ENCODE assay signal across 8 mouse cellular contexts in the genomic region with DNA sequence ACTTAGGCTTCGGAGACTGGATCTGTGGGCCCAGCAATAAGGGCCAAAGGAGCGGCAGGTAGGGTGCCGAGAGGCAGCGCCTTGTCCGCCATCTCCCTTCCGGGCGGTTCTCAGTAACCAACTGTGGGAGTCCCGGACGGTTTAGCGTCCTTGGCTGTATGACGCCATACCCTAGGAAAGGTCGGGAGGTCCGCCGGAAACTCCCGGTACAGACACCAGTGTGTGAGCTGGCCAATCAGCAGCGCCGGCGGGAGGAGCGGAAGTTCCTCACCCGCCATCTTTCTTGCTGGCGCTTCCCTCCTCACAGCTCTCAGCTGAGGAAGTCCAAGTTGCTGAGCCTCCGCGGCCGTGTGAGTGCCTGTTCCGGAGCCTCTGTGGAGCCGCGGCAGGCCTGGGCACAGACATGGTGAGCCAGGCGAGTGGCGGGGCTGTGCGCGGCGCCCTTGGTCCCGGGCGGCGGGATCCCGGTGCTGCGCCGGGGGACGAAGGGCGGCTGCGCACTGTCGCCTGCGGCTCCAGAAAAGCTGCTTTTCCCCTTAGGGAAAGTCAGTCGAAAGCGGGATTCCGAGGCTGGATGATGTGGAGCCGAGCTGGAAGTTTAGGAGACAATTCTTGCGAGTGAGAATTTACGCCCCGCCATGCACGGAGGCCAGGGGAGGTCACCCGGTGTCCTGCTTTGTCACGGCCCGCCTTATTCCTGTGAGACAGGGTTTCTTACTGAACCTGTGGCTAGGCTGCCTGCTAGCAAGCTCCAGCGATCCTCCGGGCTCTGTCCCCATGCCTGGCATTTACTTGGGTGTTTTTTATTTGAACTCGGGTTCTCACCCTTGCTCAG. TPM values are rescaled to one million over a fixed set of nuclear protein-coding genes. Genes with fewer than 3 reads are reported as not detected.
A peak's percentile ranks its signal among the peaks of the same experiment; 100 is the strongest.
DNase-seq lines count a peak whose midpoint lies in the region; ATAC-seq and TF ChIP-seq lines count a peak whose summit lies in the region.

No protein-coding gene starts in this region.

- H3K4me3 ChIP-seq in gastrocnemius, adult 2 months: peak overlapping the region; percentile 97
- peak overlapping the region; percentile 78 for H3K4me3 ChIP-seq in hindbrain, postnatal 0 days (ENCODE audit: low read length)
- H3K4me3 ChIP-seq in left cerebral cortex, adult 2 months: peak overlapping the region; percentile 59

- H3K27ac ChIP-seq in gastrocnemius, adult 2 months: peak overlapping the region; percentile 95
- H3K27ac ChIP-seq in hindbrain, postnatal 0 days: peak overlapping the region; percentile 95
- H3K27ac ChIP-seq in left cerebral cortex, adult 2 months: peak overlapping the region; percentile 97

- WGBS in hindbrain, postnatal 0 days: under 1% methylated on average over 57 of the region's 57 CpGs

- no peaks in the 10 kb centered on the region for H3K4me1 ChIP-seq in hindbrain, postnatal 0 days (ENCODE audit: insufficient read depth, low read length)

- H3K9ac ChIP-seq in hindbrain, postnatal 0 days (replicated peaks; ENCODE audit: low read length): peak overlapping the region; percentile 83

- ATAC-seq in common myeloid progenitor, adult 5-6 weeks (replicated peaks; ENCODE audit: low read depth, poor library complexity, severe bottlenecking): peak; percentile 98
- ATAC-seq in hindbrain, postnatal 0 days: peak; percentile 100
- ATAC-seq in megakaryocyte, adult 5-6 weeks (ENCODE audit: poor library complexity, severe bottlenecking): peak; percentile 98

- no peaks in the 10 kb centered on the region for H3K9me3 ChIP-seq in hindbrain, postnatal 0 days (ENCODE audit: low read length)

- TF ChIP-seq CTCF in gastrocnemius, adult 2 months (IDR thresholded peaks at IDR 0.05): no peak
- no peak for TF ChIP-seq CTCF in hindbrain, postnatal 0 days (IDR thresholded peaks at IDR 0.05; ENCODE audit: low read depth)
- no peak for TF ChIP-seq CTCF in left cerebral cortex, adult 2 months (IDR thresholded peaks at IDR 0.05)

- no peaks in the 10 kb centered on the region for H3K27me3 ChIP-seq in hindbrain, postnatal 0 days (ENCODE audit: insufficient read depth, low read length)

- no peaks in the 10 kb centered on the region for H3K36me3 ChIP-seq in hindbrain, postnatal 0 days (ENCODE audit: insufficient read depth, low read length)

- DNase-seq in ZHBTc4 (ENCODE audit: low read depth, low spot score): peak; percentile 98
- DNase-seq in gastrocnemius, adult 2 months: peak; percentile 96
- DNase-seq in hindbrain, postnatal 0 days (ENCODE audit: low spot score): peak; percentile 96
- peak; percentile 93 to 94 for DNase-seq in left cerebral cortex, adult 2 months (ENCODE audit: extremely low spot score in 1 of 2, low spot score in 2 of 2)
- DNase-seq in right cerebral cortex, adult 2 months (ENCODE audit: low spot score in 2 of 2): peak; percentile 95 to 97
- peak; percentile 95 for DNase-seq in urinary bladder, postnatal 14 days (ENCODE audit: low spot score)

- intact Hi-C loops in gastrocnemius, adult 2 months (cut with DNase I): loop anchor here (1.0 to 5.0 kb wide), 3 partner anchors 13 to 40 kb away; a partner anchor contains a TSS
- intact Hi-C loops in left cerebral cortex, adult 2 months (cut with DNase I): loop anchor here (1.0 to 10.0 kb wide), 6 partner anchors 14 to 555 kb away; a partner anchor contains a TSS

- H3K4me2 ChIP-seq in hindbrain, postnatal 0 days (ENCODE audit: low read depth, low read length): peak overlapping the region; percentile 88

RNA-seq across cellular contexts. Expression of a gene that starts 14.3 kb away (rescaled TPM):
- 12.7 and 13.5 TPM in 2 replicates for total RNA-seq in common myeloid progenitor, adult 5-6 weeks (2017)
- 10 to 100 TPM; 19.7 to 20.5 TPM for total RNA-seq in gastrocnemius, adult 2 months (2021)
- 15.9 and 18.0 TPM in 2 replicates for total RNA-seq in hindbrain, postnatal 0 days (2014; rRNA removed)
- 21.8 and 24.4 TPM in 2 replicates for polyA plus RNA-seq in hindbrain, postnatal 0 days (2015; fragmentation: Nextera tagmentation; extraction: Ambion mirVana)
- 10 to 100 TPM; 25.3 to 28.4 TPM for total RNA-seq in left cerebral cortex, adult 2 months (2021)
- 17.7 and 22.3 TPM in 2 replicates for total RNA-seq in megakaryocyte, adult 5-6 weeks (2015)
- 14.8 and 16.0 TPM in 2 replicates for total RNA-seq in megakaryocyte, adult 5-6 weeks (2017)

RNA-seq across cellular contexts. Expression of a gene that starts 14.4 kb away (rescaled TPM):
- total RNA-seq in common myeloid progenitor, adult 5-6 weeks (2017): 8.7 and 8.8 TPM in 2 replicates
- 1 to 10 TPM; 2.8 to 4.2 TPM for total RNA-seq in gastrocnemius, adult 2 months (2021)
- total RNA-seq in hindbrain, postnatal 0 days (2014; rRNA removed): 7.9 and 11.5 TPM in 2 replicates
- polyA plus RNA-seq in hindbrain, postnatal 0 days (2015; fragmentation: Nextera tagmentation; extraction: Ambion mirVana): 7.4 and 7.9 TPM in 2 replicates
- 10 to 100 TPM; 11.1 to 12.1 TPM for total RNA-seq in left cerebral cortex, adult 2 months (2021)
- total RNA-seq in megakaryocyte, adult 5-6 weeks (2015): 2.9 and 4.6 TPM in 2 replicates
- 2.1 and 5.1 TPM in 2 replicates for total RNA-seq in megakaryocyte, adult 5-6 weeks (2017)

RNA-seq across cellular contexts. Expression of a gene that starts 28.1 kb away (rescaled TPM):
- 21.8 and 35.5 TPM in 2 replicates for total RNA-seq in common myeloid progenitor, adult 5-6 weeks (2017)
- total RNA-seq in gastrocnemius, adult 2 months (2021): 1 to 10 TPM; 2.7 to 5.4 TPM
- 23.8 and 24.8 TPM in 2 replicates for total RNA-seq in hindbrain, postnatal 0 days (2014; rRNA removed)
- 11.0 and 14.6 TPM in 2 replicates for polyA plus RNA-seq in hindbrain, postnatal 0 days (2015; fragmentation: Nextera tagmentation; extraction: Ambion mirVana)
- total RNA-seq in left cerebral cortex, adult 2 months (2021): 10 to 100 TPM; 15.0 to 15.3 TPM
- 31.4 and 34.4 TPM in 2 replicates for total RNA-seq in megakaryocyte, adult 5-6 weeks (2015)
- 23.1 and 25.4 TPM in 2 replicates for total RNA-seq in megakaryocyte, adult 5-6 weeks (2017)

RNA-seq across cellular contexts. Expression of a gene that starts 41.0 kb away (rescaled TPM):
- total RNA-seq in common myeloid progenitor, adult 5-6 weeks (2017): 7.5 and 8.8 TPM in 2 replicates
- total RNA-seq in gastrocnemius, adult 2 months (2021): 1 to 10 TPM; 2.3 to 2.4 TPM
- total RNA-seq in hindbrain, postnatal 0 days (2014; rRNA removed): 3.7 and 4.2 TPM in 2 replicates
- polyA plus RNA-seq in hindbrain, postnatal 0 days (2015; fragmentation: Nextera tagmentation; extraction: Ambion mirVana): 4.3 and 6.3 TPM in 2 replicates
- total RNA-seq in left cerebral cortex, adult 2 months (2021): 10 to 100 TPM; 10.5 to 10.6 TPM
- total RNA-seq in megakaryocyte, adult 5-6 weeks (2015): 9.7 and 12.4 TPM in 2 replicates
- total RNA-seq in megakaryocyte, adult 5-6 weeks (2017): 11.7 and 17.1 TPM in 2 replicates

Comparison
In these comparisons a context has a peak if more than half of its experiments do, and no peak if none do; other contexts are left out.
1. Peak in every context shown above with its lines: DNase-seq, ATAC-seq, H3K4me3 ChIP-seq and H3K27ac ChIP-seq.